Mouse (Mus musculus) olfactory bulb, adult 2 months (tissue): ENCODE data around the gene Ovol1. TPM values are rescaled to one million over a fixed set of nuclear protein-coding genes. Genes with fewer than 3 reads are reported as not detected.

ENCODE experiments used
- H3K27ac ChIP-seq: fragments of 200-500 bp; 2 replicates; pipeline ENCODE4 v1.5.1; 2012; ENCODE audit warnings: low read depth, low read length; ENCODE audit not compliant: insufficient read depth
- H3K4me1 ChIP-seq: fragments of 200-500 bp; 2 replicates; pipeline ENCODE4 v1.6.1; 2012; ENCODE audit warnings: low read length; ENCODE audit not compliant: control insufficient read depth, insufficient read depth
- H3K4me3 ChIP-seq: fragments of 200-500 bp; 2 replicates; pipeline ENCODE4 v1.5.1; 2012; ENCODE audit warnings: mild to moderate bottlenecking, low read depth, low read length, moderate library complexity; ENCODE audit not compliant: insufficient read depth
- CTCF ChIP-seq: fragments of 200-500 bp; IDR thresholded peaks from 2 replicates; pipeline ENCODE4 v1.5.1; 2012; ENCODE audit warnings: low read depth, mild to moderate bottlenecking, low read length, moderate library complexity; ENCODE audit not compliant: insufficient read depth
- POLR2A ChIP-seq: fragments of 200-500 bp; IDR thresholded peaks from 2 replicates; pipeline ENCODE4 v1.6.1; 2012; ENCODE audit warnings: mild to moderate bottlenecking, low read depth, low read length, moderate library complexity; ENCODE audit not compliant: insufficient read depth
- WGBS: fragments of 180-500 bp; shearing (Covaris S2); methylation state at CpG from one replicate; pipeline ENCODE4 v1.1.7; 2018; 5-methylcytosine and 5-hydroxymethylcytosine counted together
- polyA plus RNA-seq: library from polyadenylated mRNA; stranded (reverse); fragments of >200 nt; gene quantifications from 2 replicates; pipeline ENCODE4 v1.2.4, GENCODE M21; 2012; ENCODE audit warnings: low replicate concordance; ENCODE audit not compliant: missing spikeins, insufficient read depth, insufficient read length

The Ovol1 gene
- polyA plus RNA-seq, 1 experiment: not detected

DNA sequence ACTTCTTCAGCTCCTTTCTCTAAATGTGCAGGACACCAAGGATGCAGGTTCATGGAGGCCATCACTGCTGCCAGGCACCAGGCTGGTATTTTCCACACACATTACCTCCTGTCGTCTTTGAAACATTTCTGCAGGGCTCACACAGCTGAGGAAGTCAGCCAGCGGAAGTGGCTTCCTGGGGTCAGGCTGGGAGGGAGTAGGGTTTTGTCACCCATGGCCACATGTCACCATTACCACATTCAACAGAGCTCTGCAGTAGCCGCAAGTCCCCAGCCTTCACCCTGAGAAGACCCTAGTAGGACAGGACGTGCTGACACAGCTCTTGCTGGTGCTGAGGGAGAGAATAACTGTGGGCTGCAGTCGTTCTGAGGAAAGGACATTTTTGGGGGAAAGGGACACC, 11.4 kb upstream of the Ovol1 start:
- no peak overlapping the region for H3K4me3 ChIP-seq

DNA sequence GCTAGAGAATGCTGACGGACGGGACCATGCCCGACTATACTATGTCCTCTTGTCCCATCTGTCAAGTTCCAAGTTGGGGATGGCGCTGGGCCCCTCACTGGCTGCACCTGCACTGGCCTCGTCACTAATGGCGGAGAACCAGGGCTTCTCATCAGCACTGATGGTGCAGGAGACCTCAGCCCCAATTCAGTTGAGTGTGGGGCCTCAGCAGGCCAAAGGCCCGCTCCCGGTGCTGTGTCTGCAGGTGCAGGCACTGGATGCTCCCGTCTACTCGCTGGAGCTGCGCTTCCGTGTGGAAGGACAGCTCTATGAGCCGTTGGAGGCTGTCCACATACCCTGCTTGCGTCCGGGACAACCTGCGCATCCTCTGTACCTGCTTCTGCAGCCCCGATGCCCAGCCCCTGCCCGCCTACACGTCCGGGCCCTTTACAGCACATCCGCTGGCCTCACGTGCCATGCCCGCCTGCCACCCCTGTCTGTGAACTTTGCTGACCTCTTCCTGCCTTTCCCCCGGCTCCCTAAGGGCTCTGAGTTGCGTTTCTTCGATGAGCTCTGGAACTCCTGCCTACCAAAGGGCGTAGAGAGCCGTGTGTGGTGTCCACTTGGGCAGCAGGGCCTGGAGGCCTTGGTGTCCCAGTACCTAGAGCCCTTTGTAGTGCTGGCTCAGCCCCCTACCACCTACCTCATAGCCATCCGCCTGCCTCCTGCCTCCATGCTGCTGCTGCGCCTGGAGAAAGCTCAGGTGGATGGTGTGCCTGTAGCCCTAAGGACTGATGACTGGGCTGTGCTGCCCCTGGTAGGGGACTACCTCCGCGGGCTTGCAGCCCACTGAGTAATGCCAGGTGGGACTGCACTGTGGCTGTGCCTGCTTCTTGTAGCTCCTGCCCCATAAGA, 10.2 kb upstream of the Ovol1 start:
- no peak overlapping the region for H3K4me3 ChIP-seq
- TF ChIP-seq POLR2A (no peak), CTCF (no peak)
- no peak overlapping the region for H3K27ac ChIP-seq
- peaks cover 18% of the 10 kb centered on the region for H3K4me1 ChIP-seq
- 91% methylated on average over 32 of the region's 32 CpGs for WGBS

More for the DNA sequence above, 11.4 kb upstream of the Ovol1 start:
- no peak overlapping the region for H3K27ac ChIP-seq
- H3K4me1 ChIP-seq: peaks cover 18% of the 10 kb centered on the region
- TF ChIP-seq CTCF (no peak), POLR2A (no peak)
- WGBS: 77% methylated on average over 5 of the region's 5 CpGs

DNA sequence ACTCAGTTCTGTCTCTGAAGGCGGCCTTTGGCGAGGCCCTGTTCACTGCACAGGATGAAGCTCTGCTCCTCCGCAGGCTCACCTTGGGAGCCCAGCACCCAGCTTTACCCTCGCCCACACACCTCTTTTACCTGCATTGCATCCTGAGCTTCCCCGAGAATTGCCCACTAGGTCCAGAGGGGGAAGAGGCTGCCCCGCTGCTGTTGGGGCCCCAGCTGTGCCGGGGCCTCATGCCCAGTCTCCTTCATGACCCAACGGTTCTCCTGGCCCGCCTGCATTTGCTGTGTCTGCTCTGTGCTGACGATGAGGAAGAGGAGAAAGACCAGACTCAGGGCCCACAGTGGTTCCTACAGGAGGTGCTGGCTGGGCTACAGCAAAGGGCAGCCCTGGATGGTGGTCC, 9.1 kb upstream of the Ovol1 start:
- Histone ChIP-seq H3K4me3 (no peak overlapping the region), H3K4me1 (peaks cover 18% of the 10 kb centered on the region), H3K27ac (no peak overlapping the region)
- TF ChIP-seq CTCF: no peak
- WGBS: 87% methylated on average over 10 of the region's 10 CpGs

DNA sequence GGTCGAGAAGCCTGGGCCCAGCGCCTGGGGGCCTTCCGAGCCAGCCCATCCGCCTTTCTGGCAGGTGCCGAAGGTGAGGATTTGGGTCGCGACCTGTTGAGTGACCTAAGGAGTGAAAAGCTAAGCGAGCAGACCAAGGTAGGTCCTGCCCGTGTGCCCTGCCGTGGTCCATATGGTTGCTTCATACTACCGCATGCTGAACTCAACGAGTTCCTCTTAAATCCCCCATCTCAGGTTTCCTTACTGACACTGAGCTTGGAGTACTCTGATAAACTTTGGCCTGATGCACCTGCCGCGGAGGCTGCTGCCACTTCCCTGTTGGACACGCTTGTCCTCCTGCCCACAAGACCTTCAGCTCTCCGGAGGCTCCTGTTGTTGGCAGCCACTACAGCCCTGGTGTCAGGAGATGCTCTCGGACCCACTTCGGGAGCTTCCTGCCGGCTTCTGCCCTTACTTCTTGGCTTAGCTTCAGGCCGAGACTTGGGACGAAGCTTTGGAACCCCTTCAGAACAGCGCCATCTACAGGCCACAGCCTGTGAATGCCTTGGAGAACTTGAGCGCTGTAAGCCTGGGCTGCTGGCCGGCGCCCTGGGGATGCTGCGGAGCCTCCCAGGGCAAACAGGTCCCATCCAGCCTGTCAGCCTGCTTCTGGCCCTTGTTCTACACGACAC, 8.2 kb upstream of the Ovol1 start:
- TF ChIP-seq POLR2A: no peak
- TF ChIP-seq CTCF: peak; percentile 77
- H3K4me1 ChIP-seq: peaks cover 18% of the 10 kb centered on the region
- WGBS: 7% methylated on average over 27 of the region's 27 CpGs
- peak overlapping the region; percentile 71 for H3K4me3 ChIP-seq
- no peak overlapping the region for H3K27ac ChIP-seq

DNA sequence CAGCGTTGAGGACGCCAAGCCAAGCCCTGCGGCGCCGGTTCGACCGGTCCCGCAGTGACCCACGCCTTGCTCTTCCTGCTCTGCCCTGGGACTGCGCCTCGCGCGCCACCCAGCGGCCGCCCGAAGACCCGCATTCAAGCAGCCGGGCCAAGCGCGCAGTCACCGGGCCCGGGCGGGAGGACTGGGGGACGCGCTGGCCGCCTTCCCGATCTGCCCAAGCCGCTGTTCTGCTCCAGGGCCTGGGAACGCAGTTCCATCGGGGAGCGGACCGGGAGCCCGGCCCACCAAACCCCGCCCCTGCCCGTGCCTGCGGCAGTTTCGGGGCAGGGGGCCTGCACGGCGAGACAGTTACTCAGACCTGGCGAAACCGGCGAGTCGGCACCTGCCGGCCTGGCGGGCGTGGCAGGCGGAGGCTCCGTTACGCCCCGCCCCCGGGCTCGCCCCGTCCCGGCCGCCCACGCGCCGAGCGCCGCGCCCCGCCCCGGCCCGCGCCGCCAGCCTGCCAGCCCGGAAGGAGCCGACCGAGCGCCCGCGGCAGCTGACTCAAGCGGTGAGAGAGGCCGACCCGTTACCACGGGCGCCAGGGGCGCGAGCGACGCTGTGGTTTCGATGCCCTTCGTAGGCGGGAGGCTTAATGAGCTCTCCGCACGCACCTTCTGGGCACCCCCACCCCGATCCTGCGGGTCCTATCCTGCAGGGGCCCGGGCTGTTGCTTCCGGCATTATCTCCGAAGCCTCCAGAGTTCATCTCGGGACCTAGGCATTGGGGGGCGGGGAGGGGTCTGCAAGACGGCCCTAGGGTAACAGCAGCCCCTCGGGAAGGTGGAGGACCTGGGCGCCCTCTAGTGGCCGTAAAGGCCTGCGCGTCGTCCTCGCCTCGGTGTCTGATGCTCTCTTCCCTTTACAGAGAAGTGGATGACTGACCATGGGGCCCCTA, 7.4 kb upstream of the Ovol1 start, which contains the start of gene Ap5b1:
TSS of gene Ap5b1 (plus strand) at position 492 of the 936 bp plus-strand sequence.
- WGBS: under 1% methylated on average over 102 of the region's 102 CpGs
- TF ChIP-seq CTCF (peak; percentile 92), POLR2A (peak; percentile 20; the same call in 1 of the 2 replicates)
- H3K4me1 ChIP-seq: peaks cover 18% of the 10 kb centered on the region
- peak within 1 kb of the TSS; percentile 65; the same call in 1 of the 2 replicates for H3K27ac ChIP-seq
- peak within 1 kb of the TSS; percentile 71 for H3K4me3 ChIP-seq

DNA sequence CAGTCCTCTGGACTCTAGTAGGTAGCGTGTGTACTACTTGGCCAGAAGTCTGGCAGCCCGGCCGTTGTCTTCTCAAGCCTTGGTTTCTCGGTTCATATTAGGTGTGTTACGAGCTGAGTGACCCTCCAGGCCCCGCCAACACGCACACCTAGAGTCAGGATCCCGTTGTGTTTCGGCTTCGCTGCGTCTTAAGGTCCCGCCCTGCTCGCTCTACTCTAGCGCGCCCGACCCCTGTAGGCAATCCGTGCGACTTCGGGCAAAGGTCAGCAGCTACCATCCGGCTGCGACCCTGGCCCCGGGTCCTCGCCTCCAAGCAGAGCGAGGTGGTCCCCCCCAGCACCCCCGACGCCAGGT, 6.7 kb upstream of the Ovol1 start:
- WGBS: 1% methylated on average over 26 of the region's 26 CpGs
- Histone ChIP-seq H3K4me1 (peaks cover 14% of the 10 kb centered on the region), H3K4me3 (peak overlapping the region; percentile 71), H3K27ac (no peak overlapping the region; the same call in 1 of the 2 replicates)
- TF ChIP-seq CTCF (no peak), POLR2A (no peak)

DNA sequence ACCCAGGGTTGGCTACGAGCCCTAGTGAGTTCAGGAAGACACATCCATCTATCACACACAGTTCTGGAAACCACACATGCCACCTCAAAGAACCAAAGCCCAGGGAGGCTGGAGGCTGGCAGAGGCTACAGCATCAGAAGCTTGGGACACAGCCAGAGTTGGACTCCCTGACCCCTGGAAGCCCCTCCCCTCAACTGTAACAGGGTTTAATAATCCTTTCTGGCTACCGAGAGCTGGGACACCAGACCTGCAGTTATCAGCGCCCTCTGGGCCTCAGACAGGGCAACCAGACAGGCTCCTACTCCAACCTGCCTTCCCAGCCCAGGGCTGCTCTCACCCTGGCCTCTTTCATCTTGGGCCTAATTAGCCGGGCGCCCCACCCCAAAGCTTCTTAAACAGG, 5.9 kb upstream of the Ovol1 start:
- Histone ChIP-seq H3K4me1 (peaks cover 14% of the 10 kb centered on the region), H3K27ac (no peak overlapping the region), H3K4me3 (no peak overlapping the region)
- 77% methylated on average over 5 of the region's 5 CpGs for WGBS
- TF ChIP-seq POLR2A (no peak), CTCF (no peak)

DNA sequence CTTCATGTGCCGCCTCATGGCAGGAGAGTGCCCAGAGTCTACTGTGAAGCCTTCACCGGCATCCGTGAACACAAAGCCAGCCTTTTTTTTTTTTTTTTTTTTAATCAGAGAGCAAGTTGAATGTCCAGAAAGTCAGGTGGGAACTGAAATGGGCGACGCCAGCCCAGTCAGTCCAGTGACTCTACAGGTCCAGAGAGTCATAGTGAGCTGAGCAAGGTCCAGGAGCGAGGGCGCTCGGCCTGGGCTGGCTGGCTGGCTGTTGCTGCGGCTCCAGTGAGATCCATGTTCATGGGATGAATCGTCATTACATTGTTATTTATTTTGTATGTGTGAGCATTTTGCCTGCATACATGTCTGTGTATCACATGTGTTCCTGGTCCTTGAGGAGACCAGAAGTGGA, 2.3 kb upstream of the Ovol1 start:
- WGBS: 89% methylated on average over 10 of the region's 10 CpGs
- H3K27ac ChIP-seq: no peak overlapping the region
- peaks cover 20% of the 10 kb centered on the region for H3K4me1 ChIP-seq
- TF ChIP-seq CTCF (no peak), POLR2A (no peak)
- no peak overlapping the region for H3K4me3 ChIP-seq
